Mouse (Mus musculus) layer of hippocampus, postnatal 14 days (tissue): Measurements from ENCODE around the gene Hist1h2ah. TPM values are rescaled to one million over a fixed set of nuclear protein-coding genes. Genes with fewer than 3 reads are reported as not detected.

Experiments
- DNase-seq, 2 experiments: peaks; one replicate each; pipeline ENCODE4 v3.0.0; 2021 to 2022; ENCODE audit warnings: low spot score in 2 of 2, mixed read lengths in 1 of 2
- total RNA-seq, 2 experiments: library from RNA; stranded (reverse); gene quantifications; 2 replicates each; pipeline ENCODE4 v1.2.3; 2021

Gene Hist1h2ah
- total RNA-seq, 2 experiments from 2014 or later = 60.0 to 62.5 TPM

DNA sequence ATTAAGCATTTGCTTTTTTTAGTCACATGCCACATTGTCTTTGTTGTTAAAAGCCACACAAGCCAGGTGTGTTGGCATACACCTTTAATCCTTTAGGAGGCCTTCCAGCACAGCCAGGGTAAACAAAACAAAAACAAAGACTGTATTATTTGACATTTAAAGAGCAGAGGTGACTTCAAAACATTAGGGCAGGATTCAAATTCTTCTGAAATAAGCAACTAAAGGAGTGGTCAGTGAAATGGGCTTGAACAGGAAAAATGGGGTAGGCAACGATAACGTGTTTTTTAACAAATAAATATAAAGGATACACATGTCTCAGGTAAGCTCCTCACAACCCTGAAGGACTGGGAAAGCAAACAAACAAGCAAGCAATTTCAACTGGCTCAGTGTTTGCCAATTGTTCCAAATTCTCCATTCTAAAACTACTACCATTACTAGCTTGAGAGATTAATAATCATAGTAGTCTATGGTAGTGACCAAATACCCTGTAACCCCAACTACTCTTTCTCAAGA, 4.6 kb upstream of the Hist1h2ah start:
- DNase-seq = no peak

GRCm38 (mm10) chr13:22039364-22039763, 4.0 kb upstream of the Hist1h2ah start:
- no peak for DNase-seq

- DNase-seq = no peak
Measured at GRCm38 (mm10) chr13:22037415-22037814, 2.0 kb upstream of the Hist1h2ah start.

DNA sequence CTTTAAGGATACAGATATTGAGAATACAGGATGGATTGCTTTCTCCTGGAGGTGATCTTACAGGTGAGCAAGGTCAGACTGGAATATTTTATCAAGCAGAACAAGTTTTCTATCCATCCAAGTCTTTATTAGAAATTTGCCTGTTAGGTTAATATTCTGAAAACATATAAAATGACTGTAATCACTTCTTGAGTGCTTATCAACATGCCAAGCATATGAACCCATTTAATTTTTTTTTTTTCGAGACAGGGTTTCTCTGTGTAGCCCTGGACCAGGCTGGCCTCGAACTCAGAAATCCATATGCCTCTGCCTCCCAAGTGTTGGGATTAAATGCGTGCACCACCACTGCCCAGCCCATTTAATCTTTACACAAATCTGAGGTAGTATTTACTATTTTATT, 1.6 kb upstream of the Hist1h2ah start:
- DNase-seq = no peak

DNA sequence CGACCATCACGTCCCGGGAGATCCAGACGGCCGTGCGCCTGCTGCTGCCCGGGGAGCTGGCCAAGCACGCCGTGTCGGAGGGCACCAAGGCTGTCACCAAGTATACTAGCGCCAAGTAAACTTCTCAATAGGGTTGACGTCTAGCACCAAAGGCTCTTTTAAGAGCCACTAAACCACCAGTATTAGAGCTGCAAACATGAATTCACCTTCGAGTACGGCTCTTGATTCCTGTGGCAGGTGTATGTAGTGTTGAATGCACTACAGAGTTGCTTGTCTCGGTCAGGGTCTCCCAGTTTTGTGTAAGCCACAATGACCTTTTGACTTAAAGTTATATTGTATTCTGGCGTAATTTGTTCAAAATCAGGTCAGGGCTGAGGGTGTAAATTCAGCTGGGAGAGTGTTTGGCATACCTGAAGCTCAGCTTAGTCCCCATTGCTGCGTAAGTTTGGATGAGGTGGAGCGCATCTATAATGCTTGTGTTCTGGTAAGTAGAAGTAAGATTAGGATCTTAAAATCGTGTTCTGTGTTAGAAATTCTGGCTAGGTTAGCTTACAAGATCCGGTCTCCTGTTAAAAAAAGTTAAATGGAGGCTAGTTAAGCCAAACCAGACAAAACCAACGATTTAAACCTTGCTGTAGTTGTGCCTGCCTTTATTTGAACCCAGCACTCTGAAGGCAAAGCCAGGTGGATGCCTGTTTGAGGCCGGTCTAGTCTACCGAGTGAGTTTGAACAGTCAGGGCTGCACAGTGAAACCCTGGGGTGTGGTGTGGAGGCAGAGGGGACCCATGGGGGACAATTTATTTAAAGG, 985 bp upstream of the Hist1h2ah start:
- no peak for DNase-seq

DNA sequence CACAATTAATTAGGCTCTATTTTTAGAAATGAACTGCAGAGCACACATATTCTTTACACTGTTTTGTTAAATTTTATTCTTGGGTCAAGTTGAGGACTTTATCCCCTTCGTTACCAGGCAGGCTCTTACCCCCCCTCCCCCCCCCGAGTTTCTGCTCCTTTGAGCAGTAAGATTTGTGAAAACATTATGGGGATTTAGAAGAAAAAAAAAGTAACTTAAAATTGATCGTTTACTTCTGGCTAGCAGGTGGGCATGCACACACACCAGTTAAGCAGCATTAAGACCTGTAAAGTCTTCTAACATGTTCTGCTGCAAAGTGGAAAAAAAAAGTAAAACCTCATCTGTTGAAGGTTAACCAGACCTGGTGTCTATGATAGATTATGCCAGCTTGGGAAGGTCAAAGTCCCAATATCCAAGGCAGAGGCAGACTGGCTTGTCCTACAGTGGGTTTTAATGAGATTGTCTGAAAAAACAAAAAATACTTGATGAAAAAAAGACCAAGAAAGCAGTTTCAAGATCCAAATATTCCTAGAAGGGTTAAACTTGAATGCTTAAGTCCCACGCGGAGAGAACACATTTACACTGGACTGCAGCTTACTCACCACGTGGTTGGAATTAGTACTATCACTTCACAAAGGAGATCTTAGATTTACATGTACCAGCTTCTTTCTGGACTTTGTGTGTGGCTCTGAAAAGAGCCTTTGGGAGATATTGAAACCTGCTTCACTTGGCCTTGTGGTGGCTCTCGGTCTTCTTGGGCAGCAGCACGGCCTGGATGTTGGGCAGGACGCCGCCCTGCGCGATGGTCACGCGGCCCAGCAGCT, 713 bp downstream of the Hist1h2ah start:
- no peak for DNase-seq

GRCm38 (mm10) chr13:22033741-22034442, 1.5 kb downstream of the Hist1h2ah start:
- no peak for DNase-seq

- no peak for DNase-seq
Measured at GRCm38 (mm10) chr13:22030493-22030892, 4.9 kb downstream of the Hist1h2ah start.

- no peak for DNase-seq
Measured at GRCm38 (mm10) chr13:22029928-22030327, 5.4 kb downstream of the Hist1h2ah start.

DNA sequence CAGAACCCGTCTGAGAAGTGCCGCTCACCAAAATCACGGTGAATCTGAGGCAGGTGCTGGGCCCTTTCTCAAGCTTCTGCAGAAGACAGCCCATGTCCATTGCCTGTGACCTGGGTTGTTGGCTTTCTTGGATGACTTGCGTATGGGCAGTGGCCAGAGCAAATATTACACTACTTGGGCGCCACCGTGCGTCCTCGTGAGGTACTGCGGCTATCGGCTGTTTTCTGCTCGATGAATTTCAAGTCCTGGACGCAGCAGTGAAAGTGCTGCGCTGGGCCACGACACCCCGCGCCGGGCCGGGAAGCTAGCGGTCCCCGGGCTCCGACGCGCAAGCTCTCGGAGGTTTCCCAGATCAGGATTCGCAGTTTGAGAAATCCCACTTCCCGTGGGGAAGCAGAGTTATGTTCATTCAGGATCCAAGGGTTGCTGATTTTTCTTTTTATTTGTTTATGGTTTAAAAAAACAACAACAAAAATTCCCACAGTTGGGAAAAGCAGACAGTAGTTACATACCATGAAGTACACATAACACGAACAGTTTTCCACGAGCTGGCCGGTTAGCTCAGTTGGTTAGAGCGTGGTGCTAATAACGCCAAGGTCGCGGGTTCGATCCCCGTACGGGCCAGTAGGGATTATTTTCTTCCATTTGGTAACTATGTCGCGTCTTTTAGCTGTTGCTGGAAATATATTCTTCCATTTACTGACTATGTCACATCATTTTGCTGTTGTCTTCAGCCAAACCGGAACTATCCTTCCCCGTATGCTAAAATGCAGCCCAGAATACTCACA, 6.5 kb downstream of the Hist1h2ah start:
- DNase-seq = peak; percentile 95

DNA sequence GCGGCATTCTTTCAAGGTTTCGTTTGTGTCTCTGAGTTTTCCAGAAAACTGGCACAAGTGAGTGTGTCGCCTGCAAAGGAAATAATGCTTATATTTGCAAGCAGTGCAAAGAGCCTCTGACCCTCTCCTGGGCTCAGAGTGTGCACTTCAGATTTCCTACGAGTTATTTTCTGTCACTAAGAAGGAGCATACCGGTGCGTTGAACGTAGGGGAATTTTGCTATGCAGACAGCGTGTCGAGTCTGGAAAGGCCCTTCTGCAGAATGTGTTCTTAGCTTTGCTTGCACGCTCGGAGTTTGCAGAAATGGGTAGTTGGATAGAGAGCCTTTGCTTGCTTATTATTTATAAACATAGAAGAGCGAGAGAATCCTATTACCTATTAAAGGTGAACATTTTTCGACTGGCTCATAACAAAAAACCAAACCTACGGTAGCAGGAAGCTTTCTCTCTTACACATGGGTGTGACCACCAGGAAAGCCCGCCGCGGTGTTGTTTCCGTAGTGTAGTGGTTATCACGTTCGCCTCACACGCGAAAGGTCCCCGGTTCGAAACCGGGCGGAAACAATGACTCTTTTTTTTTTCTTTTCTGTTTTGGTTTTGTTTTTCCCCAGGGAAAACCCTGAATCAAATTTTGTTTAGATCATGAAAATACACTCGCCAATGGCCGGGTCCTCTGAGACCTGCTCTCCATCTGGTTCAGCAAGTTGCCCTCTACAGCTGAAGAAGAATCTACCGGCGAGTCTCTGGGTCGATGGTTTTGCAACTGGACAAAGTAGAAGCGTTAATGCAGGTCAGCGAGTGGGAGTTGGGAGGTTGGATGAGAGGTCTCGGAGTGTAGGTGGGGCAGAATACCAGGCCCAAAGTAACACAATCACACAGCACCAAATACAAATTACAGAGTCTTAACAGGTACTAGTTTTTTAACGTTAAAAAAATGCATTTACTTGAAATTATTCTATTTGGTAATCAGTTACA, 9.0 kb downstream of the Hist1h2ah start:
- DNase-seq = peak; percentile 89 to 91

- DNase-seq = peak; percentile 68 to 87
Measured at GRCm38 (mm10) chr13:22022241-22022640, 13.1 kb downstream of the Hist1h2ah start.

DNA sequence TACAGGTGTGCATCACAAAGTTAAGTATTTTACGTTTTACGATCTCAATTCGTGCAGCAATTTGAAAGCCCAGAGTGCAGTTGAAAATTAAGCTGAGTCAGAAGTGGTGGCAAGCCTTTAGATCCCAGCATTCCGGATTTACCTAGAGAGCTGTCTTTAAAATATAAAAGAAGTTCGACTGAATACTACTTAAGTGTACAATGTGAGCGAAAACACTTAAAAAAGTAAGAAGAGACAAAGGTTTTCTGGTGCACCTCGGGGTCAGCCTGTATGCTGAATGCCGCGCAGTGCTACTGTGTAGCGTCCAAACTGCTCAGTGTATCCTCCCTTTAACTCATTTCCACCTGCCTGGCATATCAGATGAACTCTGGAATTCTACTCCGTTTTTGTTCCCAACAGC, 13.8 kb downstream of the Hist1h2ah start:
- DNase-seq = no peak

- DNase-seq = peak; percentile 60 to 82
Measured at GRCm38 (mm10) chr13:22020901-22021339, 14.4 kb downstream of the Hist1h2ah start.

GRCm38 (mm10) chr13:22019934-22020835, 15.2 kb downstream of the Hist1h2ah start:
- no peak for DNase-seq

DNA sequence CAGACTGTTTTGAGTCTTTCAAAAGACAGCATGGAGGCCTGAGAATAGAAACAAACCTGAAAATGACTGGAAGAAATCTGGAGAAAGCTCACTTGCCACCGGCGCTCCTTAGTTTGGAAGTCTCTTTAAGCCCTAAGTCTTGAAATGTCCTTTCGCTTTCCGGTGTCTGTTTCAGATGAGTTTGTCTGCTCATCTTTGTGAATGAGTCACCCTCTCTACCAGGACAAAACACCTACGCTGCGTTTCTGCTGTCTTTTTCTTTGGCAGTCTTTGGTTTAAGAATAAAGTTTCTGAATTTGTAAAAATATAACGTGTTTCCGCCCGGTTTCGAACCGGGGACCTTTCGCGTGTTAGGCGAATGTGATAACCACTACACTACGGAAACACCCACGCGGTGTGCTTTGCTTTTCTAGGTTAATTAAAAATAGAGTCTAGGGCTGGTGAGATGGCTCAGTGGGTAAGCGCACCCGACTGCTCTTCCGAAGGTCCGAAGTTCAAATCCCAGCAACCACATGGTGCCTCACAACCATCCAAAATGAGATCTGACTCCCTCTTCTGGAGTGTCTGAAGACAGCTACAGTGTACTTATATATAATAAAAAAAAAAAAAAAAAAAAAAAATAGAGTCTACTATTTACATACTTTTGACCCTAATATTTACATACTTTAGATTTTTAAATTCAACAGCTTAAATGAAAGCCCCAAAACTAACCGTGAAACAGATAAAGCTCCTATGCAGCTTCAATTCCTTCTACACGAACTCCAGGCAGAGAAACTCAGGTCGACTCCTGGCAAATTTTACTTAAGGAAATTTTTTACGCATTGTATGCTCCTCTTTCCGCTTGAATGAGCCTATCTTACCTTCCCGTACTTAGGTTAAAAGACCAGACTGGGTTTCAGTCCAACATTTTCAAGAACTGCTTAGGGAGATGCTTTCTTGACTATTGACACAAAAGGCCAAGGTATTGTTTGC, 19.6 kb downstream of the Hist1h2ah start:
- DNase-seq = peak; percentile 57 to 78

DNA sequence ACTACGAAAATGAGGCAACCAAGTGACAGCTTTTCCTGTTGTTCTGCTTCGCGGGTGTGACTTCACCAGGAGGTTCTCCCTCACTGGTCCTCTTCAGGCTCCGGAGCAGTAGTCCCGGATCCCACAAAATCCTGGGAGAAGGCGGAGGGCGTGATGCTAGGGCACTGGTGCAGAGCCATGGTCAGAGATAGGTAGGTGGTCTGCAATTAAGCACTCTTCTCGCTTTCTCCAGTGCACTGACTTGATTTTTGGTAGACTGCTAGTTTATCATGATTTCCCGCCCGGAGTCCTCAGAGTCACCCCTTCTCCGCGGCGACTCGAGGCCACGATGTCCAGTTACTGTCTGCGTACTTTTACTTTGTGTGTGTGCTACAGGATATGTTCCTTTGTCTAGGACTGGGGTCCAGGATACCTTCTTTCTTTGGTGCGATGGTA, 20.9 kb downstream of the Hist1h2ah start:
- DNase-seq = peak in 1 of 2 experiments; percentile 16
